Mouse (Mus musculus) limb, embryonic 10.5 days (tissue): Measurements from ENCODE around the gene Ccr4. TPM values are rescaled to one million over a fixed set of nuclear protein-coding genes. Genes with fewer than 3 reads are reported as not detected.

Experiments used
- DNase-seq: peaks from one replicate; pipeline ENCODE4 v3.0.0-alpha.2; 2017; ENCODE audit warnings: low spot score
- H3K27ac ChIP-seq: fragments of 300-500 bp; sonication (generic); 2 replicates; pipeline ENCODE4 v1.5.1; 2016; ENCODE audit warnings: mild to moderate bottlenecking
- H3K27me3 ChIP-seq: fragments of 300-500 bp; sonication (generic); 2 replicates; pipeline ENCODE4 v1.6.1; 2016; ENCODE audit warnings: low read depth, mild to moderate bottlenecking; ENCODE audit not compliant: poor library complexity, severe bottlenecking
- H3K36me3 ChIP-seq: fragments of 300-500 bp; sonication (generic); 2 replicates; pipeline ENCODE4 v1.6.1; 2016; ENCODE audit warnings: mild to moderate bottlenecking, moderate library complexity
- H3K4me1 ChIP-seq: fragments of 300-500 bp; sonication (generic); 2 replicates; pipeline ENCODE4 v1.6.1; 2016
- H3K4me3 ChIP-seq: fragments of 300-500 bp; sonication (generic); 2 replicates; pipeline ENCODE4 v1.5.1; 2016; ENCODE audit warnings: mild to moderate bottlenecking, moderate library complexity
- H3K9me3 ChIP-seq: fragments of 300-500 bp; sonication (generic); replicated peaks from 2 replicates; pipeline ENCODE4 v1.6.1; 2016; ENCODE audit warnings: mild to moderate bottlenecking
- WGBS: fragments of 180-500 bp; shearing (Covaris S2); methylation state at CpG from one replicate; pipeline ENCODE4 v1.1.7; 2016; 5-methylcytosine and 5-hydroxymethylcytosine counted together
- polyA plus RNA-seq: library from polyadenylated mRNA; unstranded; fragments of >200 nt; fragmentation: Nextera tagmentation; extraction: Ambion mirVana; gene quantifications from 2 replicates; pipeline ENCODE4 v1.2.1, GENCODE M21; 2016

Ccr4 gene
- polyA plus RNA-seq, 1 experiment from 2014 or later = not detected

- Histone ChIP-seq H3K4me1 (peaks cover 9% of the 10 kb centered on the region), H3K9me3 (no peaks in the 10 kb centered on the region), H3K27me3 (no peaks in the 10 kb centered on the region), H3K27ac (no peak overlapping the region), H3K36me3 (no peaks in the 10 kb centered on the region), H3K4me3 (no peak overlapping the region)
- WGBS = 85% methylated on average over 7 of the region's 7 CpGs
- no peak for DNase-seq
These were observed 8.2 kb downstream of the Ccr4 start for GRCm38 (mm10) chr9:114496469-114496868.

GRCm38 (mm10) chr9:114487481-114488258, 17.0 kb downstream of the Ccr4 start:
- Histone ChIP-seq H3K36me3 (no peaks in the 10 kb centered on the region), H3K4me3 (no peak overlapping the region), H3K27me3 (no peaks in the 10 kb centered on the region), H3K27ac (no peak overlapping the region), H3K9me3 (no peaks in the 10 kb centered on the region), H3K4me1 (no peaks in the 10 kb centered on the region)
- 84% methylated on average over 23 of the region's 23 CpGs for WGBS
- DNase-seq = no peak

- WGBS = 82% methylated on average over 4 of the region's 4 CpGs
- H3K27me3 ChIP-seq = no peaks in the 10 kb centered on the region
- no peaks in the 10 kb centered on the region for H3K36me3 ChIP-seq
- no peak overlapping the region for H3K4me3 ChIP-seq
- H3K4me1 ChIP-seq = no peaks in the 10 kb centered on the region
- no peaks in the 10 kb centered on the region for H3K9me3 ChIP-seq
- DNase-seq = no peak
- H3K27ac ChIP-seq = no peak overlapping the region
These were observed 17.9 kb downstream of the Ccr4 start for GRCm38 (mm10) chr9:114486808-114487207.

- no peaks in the 10 kb centered on the region for H3K4me1 ChIP-seq
- H3K27ac ChIP-seq = no peak overlapping the region
- WGBS = 84% methylated on average over 5 of the region's 5 CpGs
- no peak for DNase-seq
- no peaks in the 10 kb centered on the region for H3K36me3 ChIP-seq
- no peaks in the 10 kb centered on the region for H3K27me3 ChIP-seq
- no peaks in the 10 kb centered on the region for H3K9me3 ChIP-seq
- no peak overlapping the region for H3K4me3 ChIP-seq
These were observed 19.9 kb downstream of the Ccr4 start for GRCm38 (mm10) chr9:114484771-114485170.

GRCm38 (mm10) chr9:114480940-114481339, 23.8 kb downstream of the Ccr4 start:
- no peaks in the 10 kb centered on the region for H3K9me3 ChIP-seq
- no peak overlapping the region for H3K27ac ChIP-seq
- H3K36me3 ChIP-seq = no peaks in the 10 kb centered on the region
- no peak for DNase-seq
- H3K4me3 ChIP-seq = no peak overlapping the region
- no peaks in the 10 kb centered on the region for H3K27me3 ChIP-seq
- 84% methylated on average over 3 of the region's 3 CpGs for WGBS
- no peaks in the 10 kb centered on the region for H3K4me1 ChIP-seq

- Histone ChIP-seq H3K36me3 (no peaks in the 10 kb centered on the region), H3K9me3 (no peaks in the 10 kb centered on the region), H3K4me1 (no peaks in the 10 kb centered on the region), H3K4me3 (no peak overlapping the region), H3K27me3 (no peaks in the 10 kb centered on the region), H3K27ac (no peak overlapping the region)
- DNase-seq = no peak
- 94% methylated on average over 9 of the region's 9 CpGs for WGBS
These were observed 27.7 kb downstream of the Ccr4 start for GRCm38 (mm10) chr9:114477019-114477418.

- Histone ChIP-seq H3K4me1 (no peaks in the 10 kb centered on the region), H3K36me3 (peaks cover 3% of the 10 kb centered on the region; the same call in 1 of the 2 replicates), H3K27me3 (no peaks in the 10 kb centered on the region), H3K9me3 (no peaks in the 10 kb centered on the region), H3K27ac (no peak overlapping the region), H3K4me3 (no peak overlapping the region)
- 85% methylated on average over 7 of the region's 7 CpGs for WGBS
- no peak for DNase-seq
These were observed 32.8 kb downstream of the Ccr4 start for GRCm38 (mm10) chr9:114471892-114472291.

- Histone ChIP-seq H3K36me3 (peaks cover 24% of the 10 kb centered on the region), H3K27me3 (no peaks in the 10 kb centered on the region), H3K27ac (no peak overlapping the region), H3K9me3 (no peaks in the 10 kb centered on the region), H3K4me1 (no peaks in the 10 kb centered on the region), H3K4me3 (no peak overlapping the region)
- WGBS = 94% methylated on average over 4 of the region's 4 CpGs
- no peak for DNase-seq
These were observed 36.0 kb downstream of the Ccr4 start for GRCm38 (mm10) chr9:114468701-114469100.

GRCm38 (mm10) chr9:114468217-114468616, 36.5 kb downstream of the Ccr4 start:
- 87% methylated on average over 5 of the region's 5 CpGs for WGBS
- DNase-seq = no peak

GRCm38 (mm10) chr9:114466871-114467270, 37.8 kb downstream of the Ccr4 start:
- WGBS = 84% methylated on average over 7 of the region's 7 CpGs
- no peaks in the 10 kb centered on the region for H3K9me3 ChIP-seq

More at GRCm38 (mm10) chr9:114468217-114468616, 36.5 kb downstream of the Ccr4 start:
- no peaks in the 10 kb centered on the region for H3K9me3 ChIP-seq
- peaks cover 25% of the 10 kb centered on the region for H3K36me3 ChIP-seq
- no peaks in the 10 kb centered on the region for H3K27me3 ChIP-seq
- H3K4me1 ChIP-seq = no peaks in the 10 kb centered on the region
- no peak overlapping the region for H3K27ac ChIP-seq
- no peak overlapping the region for H3K4me3 ChIP-seq

GRCm38 (mm10) chr9:114465442-114465841, 39.3 kb downstream of the Ccr4 start:
- Histone ChIP-seq H3K27me3 (no peaks in the 10 kb centered on the region), H3K36me3 (peaks cover 34% of the 10 kb centered on the region), H3K4me1 (no peaks in the 10 kb centered on the region)

More at GRCm38 (mm10) chr9:114466871-114467270, 37.8 kb downstream of the Ccr4 start:
- Histone ChIP-seq H3K4me1 (no peaks in the 10 kb centered on the region), H3K27me3 (no peaks in the 10 kb centered on the region), H3K36me3 (peaks cover 27% of the 10 kb centered on the region), H3K27ac (no peak overlapping the region), H3K4me3 (no peak overlapping the region)
- no peak for DNase-seq

GRCm38 (mm10) chr9:114462569-114462968, 42.1 kb downstream of the Ccr4 start:
- DNase-seq = no peak
- Histone ChIP-seq H3K4me1 (no peaks in the 10 kb centered on the region), H3K36me3 (peaks cover 34% of the 10 kb centered on the region), H3K9me3 (no peaks in the 10 kb centered on the region), H3K27me3 (no peaks in the 10 kb centered on the region), H3K4me3 (no peak overlapping the region), H3K27ac (no peak overlapping the region)
- 92% methylated on average over 7 of the region's 7 CpGs for WGBS

More at GRCm38 (mm10) chr9:114465442-114465841, 39.3 kb downstream of the Ccr4 start:
- Histone ChIP-seq H3K27ac (no peak overlapping the region), H3K9me3 (no peaks in the 10 kb centered on the region), H3K4me3 (no peak overlapping the region)
- no peak for DNase-seq
- WGBS = 73% methylated on average over 6 of the region's 6 CpGs

GRCm38 (mm10) chr9:114458436-114458835, 46.3 kb downstream of the Ccr4 start:
- Histone ChIP-seq H3K36me3 (peaks cover 21% of the 10 kb centered on the region), H3K4me1 (no peaks in the 10 kb centered on the region), H3K9me3 (no peaks in the 10 kb centered on the region), H3K27me3 (no peaks in the 10 kb centered on the region), H3K27ac (no peak overlapping the region), H3K4me3 (no peak overlapping the region)
- no peak for DNase-seq
- WGBS = 75% methylated on average over 3 of the region's 3 CpGs
